Mouse (Mus musculus): Measurements from ENCODE around the gene Dio2. TPM values are rescaled to one million over a fixed set of nuclear protein-coding genes. Genes with fewer than 3 reads are reported as not detected.

Dio2 gene
- polyA plus RNA-seq (2015; fragmentation: Illumina TruSeq; extraction: RNeasy Lipid Tissue Mini Kit (QIAGEN cat#74804); ENCODE audit: insufficient read depth, low replicate concordance), result 0.21 TPM

DNA sequence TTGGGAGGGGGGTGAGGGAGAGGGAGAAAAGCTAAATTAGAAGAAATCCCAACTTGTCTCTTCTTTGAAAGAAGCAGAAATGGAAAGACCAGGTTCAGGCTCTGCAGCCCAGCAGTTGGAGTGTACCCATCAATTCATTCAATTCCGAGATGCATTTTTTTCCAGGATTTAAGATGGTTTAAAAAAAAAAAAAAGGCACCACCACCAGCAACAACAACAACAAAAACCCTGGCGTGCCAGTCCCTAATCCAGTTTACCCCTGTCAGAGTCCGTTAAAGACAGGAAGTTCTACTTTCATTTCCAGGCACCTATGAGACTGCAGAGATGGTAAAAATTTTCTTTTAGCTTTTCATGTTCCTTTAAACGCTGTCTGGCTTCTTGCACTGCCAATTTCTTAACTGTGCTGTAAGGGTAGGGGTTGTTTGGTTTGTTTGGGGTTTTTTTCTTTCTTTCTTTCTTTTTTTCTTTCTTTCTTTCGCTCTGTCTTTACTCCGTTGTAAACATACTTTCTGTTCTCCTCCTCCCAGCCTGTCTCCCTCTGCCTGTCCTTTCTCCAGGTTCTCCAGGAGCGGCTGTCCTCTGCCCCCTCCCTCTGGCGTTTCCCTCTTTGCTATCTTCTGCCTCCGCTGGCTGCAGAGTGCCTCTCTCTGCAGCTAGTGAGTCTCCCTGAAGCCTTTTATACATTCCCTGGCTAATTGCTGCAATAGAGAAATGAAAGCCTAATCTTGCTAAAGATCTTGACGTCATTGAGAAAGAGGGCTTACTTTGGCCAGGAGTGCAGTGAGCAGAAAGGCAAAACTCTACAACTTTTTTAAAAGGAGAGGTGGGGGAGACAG is at the start of gene Dio2:
Gene Dio2, minus strand, starts transcription at position 51 of the 836 bp plus-strand sequence.

All from spleen, adult 10 weeks (tissue).